Mouse (Mus musculus) limb, embryonic 12.5 days (tissue): ENCODE results near the gene Kif21a. TPM values are rescaled to one million over a fixed set of nuclear protein-coding genes. Genes with fewer than 3 reads are reported as not detected.

Experiments
- ATAC-seq: fragments of 200-750 bp; cut with Nextera tagmentation; 2 replicates; pipeline ENCODE4 v1.8.0; 2017; ENCODE audit warnings: low read depth, moderate TSS enrichment; ENCODE audit not compliant: insufficient number of reproducible peaks, insufficient read depth, low FRiP score, low TSS enrichment
- H3K27ac ChIP-seq: fragments of 300-500 bp; sonication (generic); 2 replicates; pipeline ENCODE4 v1.5.1; 2016; ENCODE audit warnings: mild to moderate bottlenecking, moderate library complexity
- H3K27me3 ChIP-seq: fragments of 300-500 bp; sonication (generic); 2 replicates; pipeline ENCODE4 v1.6.1; 2016; ENCODE audit warnings: mild to moderate bottlenecking, moderate library complexity
- H3K36me3 ChIP-seq: fragments of 300-500 bp; sonication (generic); 2 replicates; pipeline ENCODE4 v1.6.1; 2016; ENCODE audit warnings: mild to moderate bottlenecking, moderate library complexity
- H3K4me1 ChIP-seq: fragments of 300-500 bp; sonication (generic); replicated peaks from 2 replicates; pipeline ENCODE4 v1.6.1; 2016
- H3K4me2 ChIP-seq: fragments of 300-500 bp; sonication (generic); 2 replicates; pipeline ENCODE4 v1.6.1; 2016; ENCODE audit warnings: mild to moderate bottlenecking, moderate library complexity
- H3K4me3 ChIP-seq: fragments of 300-500 bp; sonication (generic); replicated peaks from 2 replicates; pipeline ENCODE4 v1.5.1; 2016; ENCODE audit warnings: mild to moderate bottlenecking
- H3K9ac ChIP-seq: fragments of 300-500 bp; sonication (generic); replicated peaks from 2 replicates; pipeline ENCODE4 v1.6.1; 2016; ENCODE audit warnings: mild to moderate bottlenecking, moderate library complexity
- H3K9me3 ChIP-seq: fragments of 300-500 bp; sonication (generic); 2 replicates; pipeline ENCODE4 v1.6.1; 2016; ENCODE audit warnings: mild to moderate bottlenecking, moderate library complexity
- WGBS: fragments of 180-500 bp; shearing (Covaris S2); methylation state at CpG from one replicate; pipeline ENCODE4 v1.1.7; 2016; 5-methylcytosine and 5-hydroxymethylcytosine counted together
- polyA plus RNA-seq: library from polyadenylated mRNA; unstranded; fragments of >200 nt; fragmentation: Nextera tagmentation; extraction: Ambion mirVana; gene quantifications from 2 replicates; pipeline ENCODE4 v1.2.1, GENCODE M21; 2016

The Kif21a gene
- polyA plus RNA-seq, 1 experiment from 2014 or later, result 6.3 TPM

DNA sequence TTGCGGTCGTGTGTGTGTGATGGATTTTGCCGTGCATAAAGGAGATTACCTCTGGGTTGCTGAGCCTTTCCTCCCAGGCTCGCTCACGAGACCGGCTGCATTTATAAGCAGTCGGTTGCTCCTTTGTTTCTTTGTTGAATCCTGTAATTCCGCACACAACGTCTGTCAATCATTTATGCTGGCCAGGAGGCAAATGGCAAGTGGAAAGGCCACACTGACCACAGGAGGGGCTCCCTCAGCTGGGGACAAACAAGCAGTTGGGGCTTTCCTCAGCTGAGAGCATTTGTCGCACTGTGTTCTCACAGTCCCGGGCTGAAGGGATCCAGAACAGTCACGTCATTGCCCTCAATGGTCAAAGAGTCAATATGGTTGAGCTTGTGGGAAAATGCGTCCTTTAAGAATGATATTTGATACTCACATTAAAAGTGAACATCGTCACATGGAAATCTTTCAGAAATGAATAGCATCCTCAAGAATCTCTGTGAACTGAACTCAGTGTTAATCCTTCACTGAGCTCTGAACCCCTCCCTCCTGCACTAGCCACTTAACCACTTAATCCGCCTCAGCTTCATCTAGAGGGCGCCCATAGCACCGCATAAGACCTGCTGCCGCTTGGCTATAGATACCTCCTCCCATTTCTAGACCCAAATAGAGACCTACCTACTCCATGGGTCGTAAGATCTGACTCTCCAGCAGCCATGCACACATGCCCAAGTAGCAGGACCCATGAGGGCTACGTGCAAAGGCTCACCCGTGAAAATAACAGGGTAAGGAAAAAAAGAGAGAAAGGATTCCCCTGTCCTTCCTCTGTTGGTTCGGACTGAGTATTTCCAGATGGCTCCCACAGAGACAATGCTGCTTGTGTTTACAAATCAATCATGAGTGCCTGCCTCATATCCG is 32.2 kb downstream of the Kif21a start:
- Histone ChIP-seq H3K9me3 (no peaks in the 10 kb centered on the region), H3K4me3 (no peak overlapping the region), H3K27ac (no peak overlapping the region), H3K36me3 (no peaks in the 10 kb centered on the region), H3K4me1 (peaks cover 17% of the 10 kb centered on the region), H3K9ac (no peak overlapping the region), H3K4me2 (no peak overlapping the region), H3K27me3 (no peaks in the 10 kb centered on the region)
- 75% methylated on average over 23 of the region's 23 CpGs for WGBS
- ATAC-seq, result no peak

- ATAC-seq, result no peak
- Histone ChIP-seq H3K27me3 (no peaks in the 10 kb centered on the region), H3K4me1 (peaks cover 17% of the 10 kb centered on the region), H3K36me3 (no peaks in the 10 kb centered on the region), H3K4me2 (no peak overlapping the region), H3K9me3 (no peaks in the 10 kb centered on the region), H3K4me3 (no peak overlapping the region), H3K27ac (no peak overlapping the region), H3K9ac (no peak overlapping the region)
- 90% methylated on average over 12 of the region's 12 CpGs for WGBS
Measured at GRCm38 (mm10) chr15:91016366-91016765, 33.4 kb downstream of the Kif21a start.

DNA sequence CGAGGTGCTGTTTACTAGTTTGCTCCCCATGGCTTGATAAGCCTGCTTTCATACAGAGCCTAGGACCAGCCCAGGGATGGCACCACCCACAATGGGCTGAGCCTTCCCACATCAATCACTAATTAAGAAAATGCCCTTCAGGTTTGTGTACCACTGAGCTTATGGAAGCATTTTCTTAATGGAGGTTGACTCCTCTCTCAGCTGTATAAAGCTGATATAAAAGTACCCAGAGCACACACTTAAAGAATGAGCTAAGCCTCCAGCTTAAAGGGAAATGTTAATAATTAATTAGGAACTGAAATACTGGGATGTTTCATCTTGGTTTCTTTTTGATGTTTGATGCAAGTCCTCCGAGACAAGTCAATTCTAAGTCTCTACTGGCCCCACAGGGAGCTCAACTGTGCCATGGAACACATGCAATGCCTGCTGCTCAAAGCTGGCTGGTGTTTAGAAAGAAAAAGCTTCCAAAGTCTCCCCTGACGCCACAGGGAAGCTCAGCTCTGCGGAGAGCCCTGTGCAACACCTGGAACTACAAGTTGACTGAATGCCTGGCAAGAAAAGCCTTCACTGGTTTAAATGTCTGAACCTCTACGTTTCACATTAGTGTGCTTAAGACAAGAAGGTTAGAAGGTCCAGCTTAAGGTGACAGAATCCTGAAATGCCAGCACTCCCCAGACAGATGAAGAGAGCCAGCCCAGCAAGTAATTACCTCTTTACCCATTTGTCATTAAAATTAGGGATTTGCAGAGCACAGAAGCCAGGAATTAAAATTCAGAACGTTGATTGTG is 36.8 kb downstream of the Kif21a start:
- WGBS, result 16% methylated on average over 6 of the region's 6 CpGs
- no peak overlapping the region for H3K4me3 ChIP-seq
- H3K9ac ChIP-seq, result no peak overlapping the region
- H3K27me3 ChIP-seq, result no peaks in the 10 kb centered on the region
- peak overlapping the region; percentile 50 for H3K27ac ChIP-seq
- H3K36me3 ChIP-seq, result no peaks in the 10 kb centered on the region
- peak; percentile 33; the same call in 1 of the 2 replicates for ATAC-seq
- no peaks in the 10 kb centered on the region for H3K9me3 ChIP-seq
- H3K4me1 ChIP-seq, result peaks cover 28% of the 10 kb centered on the region
- no peak overlapping the region for H3K4me2 ChIP-seq

GRCm38 (mm10) chr15:91010218-91010617 is 39.5 kb downstream of the Kif21a start:
- 44% methylated on average over 4 of the region's 4 CpGs for WGBS
- H3K27ac ChIP-seq, result peak overlapping the region; percentile 73; the same call in 1 of the 2 replicates
- H3K36me3 ChIP-seq, result no peaks in the 10 kb centered on the region
- ATAC-seq, result 0 out of 2 replicates have a peak, but pooled peaks have one; percentile 30
- H3K27me3 ChIP-seq, result no peaks in the 10 kb centered on the region
- no peak overlapping the region for H3K4me2 ChIP-seq
- peaks cover 19% of the 10 kb centered on the region for H3K4me1 ChIP-seq
- no peak overlapping the region for H3K4me3 ChIP-seq
- no peaks in the 10 kb centered on the region for H3K9me3 ChIP-seq
- H3K9ac ChIP-seq, result no peak overlapping the region

DNA sequence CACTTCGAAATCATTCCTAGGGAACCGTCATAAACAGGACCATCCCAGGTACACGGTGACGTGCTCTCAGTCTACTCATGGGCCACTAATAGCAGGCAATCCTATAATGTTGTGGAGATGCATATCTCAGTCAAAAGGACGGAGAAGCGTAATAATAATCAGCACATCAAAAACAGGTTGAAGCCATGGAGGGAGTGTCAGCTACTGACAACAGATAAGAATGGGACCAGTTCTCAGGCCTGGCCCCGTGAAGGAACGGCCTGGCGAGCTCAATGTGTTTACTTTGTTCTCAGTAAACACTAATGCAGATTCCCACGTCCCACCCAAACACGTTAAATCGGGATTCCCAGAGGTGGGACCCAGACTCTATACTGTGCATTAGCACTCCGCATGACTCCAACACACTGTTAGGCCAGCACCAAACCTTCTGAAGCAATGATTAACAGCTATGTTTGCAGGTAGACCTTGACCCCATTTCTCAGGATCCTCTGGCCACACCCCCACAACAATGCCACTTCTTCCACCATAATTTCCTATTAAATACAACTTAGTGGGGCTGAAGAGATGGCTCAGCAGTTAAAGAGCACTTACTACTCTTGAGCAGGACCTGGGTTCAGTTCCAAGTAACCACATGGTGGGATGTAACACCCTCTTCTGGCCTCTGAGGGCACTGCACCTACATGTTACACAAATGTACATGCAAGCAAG is 42.5 kb downstream of the Kif21a start:
- WGBS, result 91% methylated on average over 13 of the region's 13 CpGs
- Histone ChIP-seq H3K27me3 (no peaks in the 10 kb centered on the region), H3K4me3 (no peak overlapping the region), H3K9me3 (no peaks in the 10 kb centered on the region), H3K4me1 (peaks cover 12% of the 10 kb centered on the region), H3K36me3 (no peaks in the 10 kb centered on the region), H3K4me2 (no peak overlapping the region), H3K27ac (no peak overlapping the region), H3K9ac (no peak overlapping the region)
- no peak for ATAC-seq

DNA sequence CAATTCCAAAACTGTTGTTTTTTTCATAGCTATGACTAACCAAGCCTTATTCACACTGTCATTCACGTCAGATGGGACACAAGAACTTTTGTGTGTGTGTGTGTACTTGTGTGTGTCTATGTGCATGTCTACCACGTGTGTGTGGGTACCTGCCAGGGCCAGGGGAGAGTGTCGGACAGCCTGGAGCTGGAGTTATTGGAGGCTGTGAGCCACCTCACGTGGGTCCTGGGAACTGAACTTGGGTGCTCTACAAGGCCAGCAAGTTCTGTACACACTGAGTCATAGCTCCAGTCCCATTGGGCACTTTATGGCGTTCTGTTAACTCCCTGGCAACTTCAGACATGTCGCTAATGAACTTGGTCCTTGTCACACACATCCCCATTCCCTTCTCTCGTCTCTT is 45.0 kb downstream of the Kif21a start:
- 84% methylated on average over 7 of the region's 7 CpGs for WGBS
- Histone ChIP-seq H3K27me3 (no peaks in the 10 kb centered on the region), H3K4me2 (no peak overlapping the region), H3K27ac (no peak overlapping the region), H3K4me1 (0 out of 2 replicates have a peak, but pooled peaks cover under 1% of the 10 kb centered on the region), H3K9ac (no peak overlapping the region), H3K36me3 (no peaks in the 10 kb centered on the region), H3K4me3 (no peak overlapping the region), H3K9me3 (no peaks in the 10 kb centered on the region)
- no peak for ATAC-seq

DNA sequence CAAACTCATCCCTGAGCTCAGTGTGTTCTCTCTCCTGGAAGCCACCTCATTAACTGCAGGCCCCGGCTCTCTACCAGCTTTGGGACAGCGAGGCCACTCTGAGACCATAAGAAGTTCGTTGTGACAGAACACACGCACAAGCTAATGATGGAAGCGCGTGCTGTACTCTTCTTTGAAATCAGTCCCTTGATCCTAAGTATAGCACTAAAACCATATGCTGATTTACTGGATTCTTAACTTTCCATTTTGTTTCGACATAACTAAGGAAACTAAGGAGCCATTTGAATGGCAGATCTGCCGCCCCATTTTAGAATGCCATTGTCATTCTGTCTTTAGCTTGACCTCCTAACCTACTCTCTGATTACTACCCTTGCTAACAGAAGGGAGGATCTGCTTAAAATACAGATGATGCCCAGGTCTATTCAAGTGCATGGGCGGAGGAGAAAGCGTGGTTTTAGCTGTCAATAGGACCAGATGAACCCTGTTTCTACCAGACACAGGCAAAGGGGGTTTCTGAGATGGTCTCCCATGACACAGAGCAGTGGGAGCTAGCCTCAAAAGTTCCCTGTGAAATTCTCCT is 48.6 kb downstream of the Kif21a start:
- H3K4me1 ChIP-seq, result no peaks in the 10 kb centered on the region
- H3K27me3 ChIP-seq, result no peaks in the 10 kb centered on the region
- H3K9me3 ChIP-seq, result no peaks in the 10 kb centered on the region
- H3K27ac ChIP-seq, result no peak overlapping the region
- no peak overlapping the region for H3K4me2 ChIP-seq
- 89% methylated on average over 10 of the region's 10 CpGs for WGBS
- H3K36me3 ChIP-seq, result no peaks in the 10 kb centered on the region
- no peak for ATAC-seq
- no peak overlapping the region for H3K4me3 ChIP-seq
- no peak overlapping the region for H3K9ac ChIP-seq

- Histone ChIP-seq H3K27ac (no peak overlapping the region), H3K9ac (no peak overlapping the region), H3K4me3 (no peak overlapping the region), H3K36me3 (no peaks in the 10 kb centered on the region), H3K4me2 (no peak overlapping the region), H3K27me3 (no peaks in the 10 kb centered on the region), H3K9me3 (no peaks in the 10 kb centered on the region), H3K4me1 (no peaks in the 10 kb centered on the region)
- WGBS, result 88% methylated on average over 21 of the region's 21 CpGs
- no peak for ATAC-seq
Measured at GRCm38 (mm10) chr15:91000280-91001036, 49.3 kb downstream of the Kif21a start.

- 67% methylated on average over 2 of the region's 2 CpGs for WGBS
- H3K4me3 ChIP-seq, result no peak overlapping the region
- no peak for ATAC-seq
Measured at GRCm38 (mm10) chr15:90992871-90993270, 56.9 kb downstream of the Kif21a start.

DNA sequence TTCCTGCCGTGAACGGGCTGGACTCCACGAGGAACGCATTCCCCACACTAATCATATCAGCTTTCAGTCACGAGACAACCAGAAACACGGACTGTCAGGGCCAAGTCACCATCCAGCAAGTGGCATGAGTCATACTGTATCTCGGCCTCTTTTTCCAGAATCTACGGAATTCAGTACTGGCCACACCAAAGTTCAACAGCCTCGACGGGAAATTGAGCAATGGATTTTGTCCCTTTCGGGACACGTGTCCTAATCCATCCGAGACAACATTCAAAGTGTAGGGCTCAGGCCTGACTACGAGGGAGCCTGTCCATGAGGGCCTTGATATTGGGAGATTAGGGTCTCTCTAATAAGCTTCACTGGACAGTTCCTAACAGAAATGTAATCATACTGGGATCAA is 57.4 kb downstream of the Kif21a start:
- no peak overlapping the region for H3K4me3 ChIP-seq
- no peaks in the 10 kb centered on the region for H3K27me3 ChIP-seq
- no peak overlapping the region for H3K9ac ChIP-seq
- no peak overlapping the region for H3K27ac ChIP-seq
- ATAC-seq, result no peak
- H3K36me3 ChIP-seq, result peaks cover 3% of the 10 kb centered on the region; the same call in 1 of the 2 replicates
- WGBS, result 85% methylated on average over 14 of the region's 14 CpGs
- 0 out of 2 replicates have a peak, but pooled peaks cover 3% of the 10 kb centered on the region for H3K4me1 ChIP-seq
- H3K9me3 ChIP-seq, result no peaks in the 10 kb centered on the region
- no peak overlapping the region for H3K4me2 ChIP-seq

More at GRCm38 (mm10) chr15:90992871-90993270, 56.9 kb downstream of the Kif21a start:
- H3K27me3 ChIP-seq, result no peaks in the 10 kb centered on the region
- no peak overlapping the region for H3K4me2 ChIP-seq
- peaks cover 3% of the 10 kb centered on the region; the same call in 1 of the 2 replicates for H3K36me3 ChIP-seq
- H3K9ac ChIP-seq, result no peak overlapping the region
- 0 out of 2 replicates have a peak, but pooled peaks cover 3% of the 10 kb centered on the region for H3K4me1 ChIP-seq
- H3K9me3 ChIP-seq, result no peaks in the 10 kb centered on the region
- no peak overlapping the region for H3K27ac ChIP-seq
